Mouse (Mus musculus) small intestine, adult 10 weeks (tissue): ENCODE results near the gene Il1r2. TPM values are rescaled to one million over a fixed set of nuclear protein-coding genes. Genes with fewer than 3 reads are reported as not detected.

Experiments
- polyA plus RNA-seq: library from polyadenylated mRNA; stranded (reverse); fragments of 350-450 nt; fragmentation: Illumina TruSeq; extraction: RNeasy Lipid Tissue Mini Kit (QIAGEN cat#74804); gene quantifications from one replicate; pipeline ENCODE4 v1.2.3, GENCODE M21; 2014; ENCODE audit warnings: low replicate concordance

Il1r2 gene
- 3.4 TPM for polyA plus RNA-seq

GRCm38 (mm10) chr1:40073779-40074178 lies at the start of gene Il1r2:
Il1r2 (plus strand) TSS chr1:40074079.

Other genes with a start within 250 kb of the Il1r2 start
- 31.5 TPM for gene Map4k4, start 173.2 kb upstream of the Il1r2 start, polyA plus RNA-seq
- gene Il1r1, start 151.0 kb downstream of the Il1r2 start, polyA plus RNA-seq, result 13.9 TPM